Mouse (Mus musculus): ENCODE results near the gene Zbtb8os. TPM values are rescaled to one million over a fixed set of nuclear protein-coding genes. Genes with fewer than 3 reads are reported as not detected.

The Zbtb8os gene
- total and polyA plus RNA-seq, 2 experiments from 2014 or later: 5.7 to 23.5 TPM

- 87% methylated on average over 9 of the region's 9 CpGs for WGBS
- H3K4me1 ChIP-seq (ENCODE audit: insufficient read depth, low read length): no peaks in the 10 kb centered on the region
- no peak overlapping the region for H3K27ac ChIP-seq
- DNase-seq (ENCODE audit: low spot score) (no peak), ATAC-seq (no peak)
- peaks cover 20% of the 10 kb centered on the region; the same call in 1 of the 2 replicates for H3K36me3 ChIP-seq (ENCODE audit: insufficient read depth, low read length)
- TF ChIP-seq CTCF (IDR thresholded peaks at IDR 0.05; ENCODE audit: low read depth): no peak
- no peaks in the 10 kb centered on the region for H3K27me3 ChIP-seq (ENCODE audit: insufficient read depth, low read length)
- H3K4me3 ChIP-seq (ENCODE audit: low read length): no peak overlapping the region
- H3K9ac ChIP-seq (replicated peaks; ENCODE audit: low read length): no peak overlapping the region
- H3K9me3 ChIP-seq (ENCODE audit: low read length): no peaks in the 10 kb centered on the region
- no peak overlapping the region for H3K4me2 ChIP-seq (ENCODE audit: low read depth, low read length)
Observed at GRCm38 (mm10) chr4:129303816-129304215, 31.7 kb upstream of the Zbtb8os start.

GRCm38 (mm10) chr4:129304306-129304705 lies 31.2 kb upstream of the Zbtb8os start:
- no peak overlapping the region for H3K4me3 ChIP-seq (ENCODE audit: low read length)
- no peaks in the 10 kb centered on the region for H3K4me1 ChIP-seq (ENCODE audit: insufficient read depth, low read length)
- ATAC-seq: no peak
- 50% methylated on average over 1 of the region's 1 CpGs for WGBS
- no peaks in the 10 kb centered on the region for H3K9me3 ChIP-seq (ENCODE audit: low read length)
- no peak overlapping the region for H3K4me2 ChIP-seq (ENCODE audit: low read depth, low read length)
- no peak for TF ChIP-seq CTCF (IDR thresholded peaks at IDR 0.05; ENCODE audit: low read depth)
- H3K27me3 ChIP-seq (ENCODE audit: insufficient read depth, low read length): no peaks in the 10 kb centered on the region
- no peak for DNase-seq (ENCODE audit: low spot score)
- H3K27ac ChIP-seq: no peak overlapping the region
- H3K36me3 ChIP-seq (ENCODE audit: insufficient read depth, low read length): peaks cover 24% of the 10 kb centered on the region; the same call in 1 of the 2 replicates
- no peak overlapping the region for H3K9ac ChIP-seq (replicated peaks; ENCODE audit: low read length)

GRCm38 (mm10) chr4:129307936-129308335 lies 27.6 kb upstream of the Zbtb8os start:
- Histone ChIP-seq H3K9me3 (ENCODE audit: low read length) (no peaks in the 10 kb centered on the region), H3K36me3 (ENCODE audit: insufficient read depth, low read length) (peaks cover 33% of the 10 kb centered on the region; the same call in 1 of the 2 replicates), H3K4me2 (ENCODE audit: low read depth, low read length) (no peak overlapping the region), H3K27ac (no peak overlapping the region), H3K4me1 (ENCODE audit: insufficient read depth, low read length) (no peaks in the 10 kb centered on the region), H3K9ac (replicated peaks; ENCODE audit: low read length) (no peak overlapping the region), H3K27me3 (ENCODE audit: insufficient read depth, low read length) (no peaks in the 10 kb centered on the region), H3K4me3 (ENCODE audit: low read length) (no peak overlapping the region)
- no peak for DNase-seq (ENCODE audit: low spot score)
- no peak for TF ChIP-seq CTCF (IDR thresholded peaks at IDR 0.05; ENCODE audit: low read depth)
- ATAC-seq: no peak
- WGBS: 96% methylated on average over 1 of the region's 1 CpGs

GRCm38 (mm10) chr4:129313886-129314285 lies 21.6 kb upstream of the Zbtb8os start:
- 77% methylated on average over 3 of the region's 3 CpGs for WGBS
- no peak for TF ChIP-seq CTCF (IDR thresholded peaks at IDR 0.05; ENCODE audit: low read depth)

GRCm38 (mm10) chr4:129320876-129321275 lies 14.6 kb upstream of the Zbtb8os start:
- peaks cover 37% of the 10 kb centered on the region for H3K36me3 ChIP-seq (ENCODE audit: insufficient read depth, low read length)
- no peak overlapping the region for H3K4me2 ChIP-seq (ENCODE audit: low read depth, low read length)
- H3K9ac ChIP-seq (replicated peaks; ENCODE audit: low read length): no peak overlapping the region
- no peaks in the 10 kb centered on the region for H3K4me1 ChIP-seq (ENCODE audit: insufficient read depth, low read length)
- WGBS: 83% methylated on average over 1 of the region's 1 CpGs
- DNase-seq (ENCODE audit: low spot score) (no peak), ATAC-seq (no peak)
- no peak for TF ChIP-seq CTCF (IDR thresholded peaks at IDR 0.05; ENCODE audit: low read depth)
- H3K27ac ChIP-seq: no peak overlapping the region
- no peaks in the 10 kb centered on the region for H3K9me3 ChIP-seq (ENCODE audit: low read length)
- H3K4me3 ChIP-seq (ENCODE audit: low read length): no peak overlapping the region
- H3K27me3 ChIP-seq (ENCODE audit: insufficient read depth, low read length): no peaks in the 10 kb centered on the region

More at GRCm38 (mm10) chr4:129313886-129314285, 21.6 kb upstream of the Zbtb8os start:
- H3K9me3 ChIP-seq (ENCODE audit: low read length): no peaks in the 10 kb centered on the region
- no peaks in the 10 kb centered on the region for H3K27me3 ChIP-seq (ENCODE audit: insufficient read depth, low read length)
- DNase-seq (ENCODE audit: low spot score): no peak
- H3K4me1 ChIP-seq (ENCODE audit: insufficient read depth, low read length): no peaks in the 10 kb centered on the region
- peaks cover 35% of the 10 kb centered on the region for H3K36me3 ChIP-seq (ENCODE audit: insufficient read depth, low read length)
- no peak overlapping the region for H3K4me2 ChIP-seq (ENCODE audit: low read depth, low read length)
- H3K9ac ChIP-seq (replicated peaks; ENCODE audit: low read length): no peak overlapping the region
- H3K27ac ChIP-seq: no peak overlapping the region
- H3K4me3 ChIP-seq (ENCODE audit: low read length): no peak overlapping the region
- no peak for ATAC-seq

- Histone ChIP-seq H3K4me2 (ENCODE audit: low read depth, low read length) (no peak overlapping the region), H3K27ac (no peak overlapping the region), H3K4me3 (ENCODE audit: low read length) (no peak overlapping the region), H3K36me3 (ENCODE audit: insufficient read depth, low read length) (peaks cover 37% of the 10 kb centered on the region), H3K9ac (replicated peaks; ENCODE audit: low read length) (no peak overlapping the region), H3K27me3 (ENCODE audit: insufficient read depth, low read length) (no peaks in the 10 kb centered on the region), H3K4me1 (ENCODE audit: insufficient read depth, low read length) (no peaks in the 10 kb centered on the region), H3K9me3 (ENCODE audit: low read length) (no peaks in the 10 kb centered on the region)
- ATAC-seq (no peak), DNase-seq (ENCODE audit: low spot score) (no peak)
- TF ChIP-seq CTCF (IDR thresholded peaks at IDR 0.05; ENCODE audit: low read depth): no peak
- 94% methylated on average over 5 of the region's 5 CpGs for WGBS
Observed at GRCm38 (mm10) chr4:129322042-129322441, 13.5 kb upstream of the Zbtb8os start.

GRCm38 (mm10) chr4:129323491-129323890 lies 12.0 kb upstream of the Zbtb8os start:
- H3K27ac ChIP-seq: no peak overlapping the region
- no peak overlapping the region for H3K9ac ChIP-seq (replicated peaks; ENCODE audit: low read length)
- ATAC-seq (no peak), DNase-seq (ENCODE audit: low spot score) (no peak)
- no peaks in the 10 kb centered on the region for H3K27me3 ChIP-seq (ENCODE audit: insufficient read depth, low read length)
- TF ChIP-seq CTCF (IDR thresholded peaks at IDR 0.05; ENCODE audit: low read depth): no peak
- no peaks in the 10 kb centered on the region for H3K4me1 ChIP-seq (ENCODE audit: insufficient read depth, low read length)
- 92% methylated on average over 1 of the region's 1 CpGs for WGBS
- no peak overlapping the region for H3K4me2 ChIP-seq (ENCODE audit: low read depth, low read length)
- H3K4me3 ChIP-seq (ENCODE audit: low read length): no peak overlapping the region
- peaks cover 36% of the 10 kb centered on the region for H3K36me3 ChIP-seq (ENCODE audit: insufficient read depth, low read length)
- no peaks in the 10 kb centered on the region for H3K9me3 ChIP-seq (ENCODE audit: low read length)

Measured in hindbrain, postnatal 0 days (tissue).